Mouse (Mus musculus): ENCODE results near the gene Retreg1.

DNA sequence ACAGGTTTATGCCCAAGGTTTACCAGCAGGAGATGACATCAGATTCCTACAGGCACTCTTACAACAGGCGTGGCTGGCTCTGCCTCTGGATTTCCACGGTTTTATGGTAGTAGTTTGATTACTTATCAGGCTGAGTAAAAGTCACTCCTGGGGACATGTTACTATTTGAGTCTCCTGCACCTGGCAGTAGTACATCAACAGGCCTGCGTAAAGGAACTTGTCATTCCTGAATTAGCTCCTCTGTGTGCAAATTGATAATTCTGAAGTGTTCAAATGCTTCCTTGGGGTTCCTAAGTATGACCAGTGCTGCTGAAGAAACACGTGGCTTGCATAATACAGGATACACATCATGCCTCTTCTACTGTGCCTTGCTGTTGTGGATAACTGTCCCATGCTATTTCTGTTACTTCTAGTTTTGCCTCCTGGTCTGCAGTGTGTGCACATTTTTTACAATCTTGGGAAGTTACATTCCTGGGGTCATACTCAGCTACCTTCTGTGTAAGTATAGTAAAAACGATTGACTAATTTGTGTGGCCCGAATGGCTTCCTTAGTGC is 123.3 kb downstream of the Retreg1 start:
- TF ChIP-seq CTCF (IDR thresholded peaks at IDR 0.05; ENCODE audit: low read depth) (no peak), EP300 (IDR thresholded peaks at IDR 0.05; ENCODE audit: low read depth) (no peak)

Data from liver, embryonic 14.5 days (tissue).